Mouse (Mus musculus): ENCODE data around the gene Aqp7.

The Aqp7 gene

DNA sequence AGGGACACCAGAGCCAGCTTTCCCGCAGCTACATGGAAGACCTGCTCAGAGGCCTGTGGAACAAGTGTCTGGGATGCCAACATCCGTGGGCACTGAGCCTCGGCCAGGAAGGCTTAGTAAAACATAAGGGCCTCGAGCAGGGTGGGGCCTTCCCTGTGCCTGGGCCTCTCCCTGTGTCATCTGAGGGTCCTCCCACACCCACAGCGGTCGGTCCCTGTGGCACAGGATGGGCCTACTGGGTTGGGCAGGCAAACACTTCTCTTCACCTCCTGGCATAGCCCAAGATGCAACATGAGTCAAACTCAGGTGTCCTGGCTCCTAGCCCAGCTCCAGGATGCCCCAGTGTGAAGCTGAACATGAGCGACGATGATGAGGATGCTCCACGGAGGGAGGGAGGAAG is 9.4 kb upstream of the Aqp7 start:
- no peak for DNase-seq

- DNase-seq = no peak
Observed at GRCm38 (mm10) chr4:41056742-41057332, 8.9 kb upstream of the Aqp7 start.

DNA sequence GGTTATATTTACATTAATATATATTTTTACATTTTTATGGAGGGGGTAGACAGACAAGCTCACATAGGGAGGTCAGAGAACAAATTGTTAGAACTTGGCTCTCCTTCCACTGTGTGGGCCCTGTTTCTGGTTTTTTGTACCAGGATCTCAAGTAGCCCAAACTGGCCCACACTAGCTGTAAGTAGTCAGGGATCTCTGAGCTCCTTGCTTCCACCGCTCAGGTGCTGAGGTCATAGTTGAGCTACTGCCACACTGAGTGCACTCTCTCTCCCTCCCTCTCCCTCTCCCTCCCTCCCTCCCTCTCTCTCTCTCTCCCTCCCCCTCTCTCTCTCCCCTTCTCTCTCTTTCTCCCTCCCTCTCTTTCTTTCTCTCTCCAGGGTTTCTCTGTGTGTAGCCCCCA is 8.3 kb upstream of the Aqp7 start:
- no peak for DNase-seq

GRCm38 (mm10) chr4:41055111-41055510 is 7.2 kb upstream of the Aqp7 start:
- no peak for DNase-seq

DNA sequence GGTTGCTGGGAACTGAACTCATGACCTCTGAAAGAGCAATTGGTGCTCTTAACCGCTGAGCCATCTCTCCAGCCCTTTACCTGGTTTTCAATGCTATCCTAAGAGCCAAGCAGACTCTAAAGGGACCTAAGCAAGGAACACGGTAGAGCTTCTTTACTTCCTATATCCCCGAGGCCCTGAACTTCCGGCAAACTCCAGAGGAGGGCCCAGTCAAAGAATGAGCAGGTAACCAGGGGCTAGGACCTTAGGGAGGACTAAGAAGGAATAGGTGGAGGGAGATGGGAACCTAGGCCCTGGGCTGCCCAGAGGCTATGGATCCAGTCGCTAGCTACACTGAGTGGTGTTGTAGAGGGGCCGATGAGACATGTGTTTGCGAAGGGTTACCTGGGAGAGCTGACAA is 3.8 kb upstream of the Aqp7 start:
- DNase-seq = no peak

- DNase-seq = peak; percentile 77
Observed at GRCm38 (mm10) chr4:41050726-41051675, 3.1 kb upstream of the Aqp7 start.

GRCm38 (mm10) chr4:41048926-41049325 is 987 bp upstream of the Aqp7 start:
- no peak for DNase-seq

- DNase-seq = no peak
Observed at GRCm38 (mm10) chr4:41046254-41046795, 1.6 kb downstream of the Aqp7 start.

DNA sequence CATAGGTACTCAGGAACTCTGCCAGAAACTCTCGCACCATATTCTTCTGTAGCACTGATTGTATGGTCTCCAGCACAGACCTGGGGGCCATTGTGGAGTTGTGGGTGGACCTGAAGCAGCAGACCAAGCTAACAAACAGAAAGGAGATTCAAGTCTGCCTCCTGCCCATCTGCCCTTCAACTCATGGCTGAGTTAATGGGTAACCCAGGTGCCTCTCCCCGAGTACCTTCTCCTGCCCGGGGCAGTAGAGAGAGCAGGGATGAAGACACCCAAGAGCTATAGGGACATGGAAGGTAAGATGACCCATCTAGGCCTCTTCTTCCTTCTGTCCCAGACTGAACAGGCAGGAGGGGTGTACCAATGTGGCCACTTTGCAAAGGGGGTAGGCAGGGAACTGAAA is 2.7 kb downstream of the Aqp7 start:
- no peak for DNase-seq

- DNase-seq = no peak
Observed at GRCm38 (mm10) chr4:41043961-41044360, 4.0 kb downstream of the Aqp7 start.

DNA sequence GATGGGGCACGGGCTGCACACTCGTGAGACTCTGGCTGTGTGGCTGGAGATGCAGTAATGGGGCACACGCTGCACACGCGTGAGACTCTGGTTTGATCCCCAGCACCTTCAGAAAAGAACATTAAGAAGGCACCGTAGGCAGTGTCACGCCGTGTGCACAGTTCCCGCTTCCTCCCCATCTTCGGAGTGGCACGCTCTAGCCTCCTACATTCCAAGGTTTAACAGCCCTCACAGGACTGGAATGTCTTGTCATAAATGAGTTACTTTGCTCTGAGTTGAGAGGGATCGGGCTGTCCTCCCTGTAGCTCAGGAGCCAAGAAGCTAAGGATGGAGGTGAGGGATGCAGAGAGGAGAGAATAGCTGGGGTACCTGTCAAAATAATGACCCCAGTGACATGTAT is 5.1 kb downstream of the Aqp7 start:
- no peak for DNase-seq

DNA sequence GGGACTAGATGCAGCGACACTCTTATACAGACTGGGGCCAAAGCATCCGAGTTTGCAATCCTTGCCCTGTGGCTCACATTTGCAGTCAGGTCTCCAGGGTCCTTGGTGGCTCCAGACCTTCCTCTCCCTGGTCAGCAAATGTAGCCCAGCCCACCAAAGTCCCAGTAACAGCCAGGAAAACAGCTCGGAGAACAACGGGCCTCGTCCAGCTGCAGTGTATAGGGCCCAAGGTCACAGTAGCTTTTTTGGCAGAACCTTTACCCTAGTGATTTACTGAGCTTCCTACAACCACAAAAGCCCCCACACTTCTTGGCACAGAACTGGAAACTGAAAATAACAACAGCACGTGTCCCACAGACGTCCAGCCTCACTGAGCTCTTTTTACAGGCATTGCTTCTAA is 7.0 kb downstream of the Aqp7 start:
- no peak for DNase-seq

- no peak for DNase-seq
Observed at GRCm38 (mm10) chr4:41037942-41038341, 10.0 kb downstream of the Aqp7 start.

GRCm38 (mm10) chr4:41031242-41031641 is 16.7 kb downstream of the Aqp7 start:
- DNase-seq = no peak

DNA sequence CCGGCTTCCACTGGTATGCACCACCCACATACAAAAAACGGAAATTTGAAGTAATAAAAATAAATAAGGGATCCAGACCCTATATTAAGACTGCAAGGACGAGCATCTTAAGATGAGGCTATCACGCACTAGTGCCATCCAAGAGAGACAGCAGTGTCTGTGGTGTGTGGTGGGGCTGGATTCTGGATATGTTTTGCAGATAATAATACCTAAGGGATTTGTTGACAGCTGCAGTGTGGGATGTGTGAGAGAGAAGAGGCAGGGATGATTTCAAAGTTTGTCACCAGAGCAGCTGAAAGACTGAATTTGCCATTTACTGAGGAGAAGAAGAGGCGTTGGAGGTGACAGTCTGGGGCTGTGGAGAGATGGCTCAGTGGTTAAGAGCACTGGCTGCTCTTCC is 18.6 kb downstream of the Aqp7 start:
- DNase-seq = peak; percentile 89

GRCm38 (mm10) chr4:41028272-41028671 is 19.7 kb downstream of the Aqp7 start:
- no peak for DNase-seq

DNA sequence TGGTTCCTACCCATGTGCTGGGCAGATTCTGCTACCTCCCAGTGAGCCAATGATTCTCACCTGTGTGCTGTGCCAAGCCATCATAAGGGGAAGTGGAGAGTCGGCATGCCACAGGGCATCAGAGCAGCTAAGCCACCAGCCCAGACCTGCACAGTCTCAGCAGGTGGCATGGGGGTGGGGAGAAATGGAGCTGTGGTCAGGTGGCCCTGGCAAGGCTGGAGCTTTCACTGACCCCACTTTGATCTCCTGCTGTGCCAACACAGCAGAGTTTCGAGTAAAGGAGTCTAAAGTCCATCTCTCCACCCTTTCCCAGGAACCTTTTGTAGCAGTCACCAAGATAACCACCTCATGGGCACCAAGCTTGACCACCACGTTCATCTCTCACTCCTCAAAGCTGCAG is 20.1 kb downstream of the Aqp7 start:
- no peak for DNase-seq

GRCm38 (mm10) chr4:41026086-41026787 is 21.7 kb downstream of the Aqp7 start:
- DNase-seq = no peak

- no peak for DNase-seq
Observed at GRCm38 (mm10) chr4:41021094-41021493, 26.8 kb downstream of the Aqp7 start.

DNA sequence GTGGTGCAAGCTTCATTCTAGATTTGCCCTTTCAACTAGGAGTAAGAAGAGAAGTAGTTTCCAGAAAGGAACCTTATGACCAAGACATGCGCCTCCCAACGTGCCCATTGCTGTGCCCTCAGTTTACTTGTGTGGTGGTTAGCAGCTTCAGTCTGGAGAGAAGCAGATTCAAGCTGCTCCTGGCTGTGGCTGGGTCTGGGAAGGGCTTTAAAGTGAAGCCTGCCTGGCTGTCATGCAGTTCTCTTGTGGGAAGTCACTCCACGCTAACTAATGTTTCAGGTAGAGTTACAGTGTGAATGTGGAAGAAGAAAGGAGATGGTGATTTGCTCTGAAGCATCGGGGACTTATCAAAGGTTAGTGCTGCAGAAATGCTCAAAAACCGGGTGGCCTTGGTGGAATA is 32.1 kb downstream of the Aqp7 start:
- no peak for DNase-seq

- no peak for DNase-seq
Observed at GRCm38 (mm10) chr4:41013351-41013750, 34.6 kb downstream of the Aqp7 start.

- DNase-seq = no peak
Observed at GRCm38 (mm10) chr4:41000842-41001639, 46.9 kb downstream of the Aqp7 start.

GRCm38 (mm10) chr4:41000271-41000670 is 47.7 kb downstream of the Aqp7 start:
- DNase-seq = no peak
